Mouse (Mus musculus) megakaryocyte-erythroid progenitor cell, adult 5-6 weeks (primary cell): ENCODE data around the gene Abl2. TPM values are rescaled to one million over a fixed set of nuclear protein-coding genes. Genes with fewer than 3 reads are reported as not detected.

Experiments used
- ATAC-seq: replicated peaks from 2 replicates; pipeline ENCODE4 v1.8.0; 2016; ENCODE audit warnings: mild to moderate bottlenecking, inconsistent platforms; ENCODE audit not compliant: severe bottlenecking, poor library complexity, low FRiP score, low TSS enrichment
- total RNA-seq, 2 experiments: library from RNA; stranded (forward) in 1 of 2; stranded (reverse) in 1 of 2; fragments of 200-1000, 215-1000 nt in 1 of 2; fragments of >200 nt in 1 of 2; fragmentation: Nextera tagmentation in 1 of 2; gene quantifications; 2 replicates each; pipeline ENCODE4 v1.2.3; 2014 to 2017

The Abl2 gene
- total RNA-seq, 2 experiments from 2014 or later = 14.2 to 15.2 TPM

DNA sequence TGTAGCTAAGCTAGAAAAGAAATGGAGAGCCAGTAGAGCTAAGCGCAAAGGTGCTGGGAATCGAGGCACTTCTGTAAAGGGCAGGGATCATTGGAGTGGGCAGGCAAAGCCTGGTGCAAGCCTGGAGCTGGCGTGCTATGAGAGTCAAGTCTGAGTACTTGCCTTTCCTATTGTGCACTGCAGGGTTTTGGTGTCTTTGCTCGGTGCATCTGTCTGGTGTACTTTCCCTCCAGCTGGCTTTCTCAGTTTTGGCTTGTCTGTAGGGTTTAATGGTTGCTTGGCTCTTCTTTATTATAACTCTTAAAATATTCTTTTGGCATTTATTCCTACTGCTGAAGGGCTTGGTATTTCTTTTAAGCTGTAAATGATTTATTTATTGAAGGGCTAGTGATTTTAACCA is 14.4 kb downstream of the Abl2 start:
- ATAC-seq = no peak

DNA sequence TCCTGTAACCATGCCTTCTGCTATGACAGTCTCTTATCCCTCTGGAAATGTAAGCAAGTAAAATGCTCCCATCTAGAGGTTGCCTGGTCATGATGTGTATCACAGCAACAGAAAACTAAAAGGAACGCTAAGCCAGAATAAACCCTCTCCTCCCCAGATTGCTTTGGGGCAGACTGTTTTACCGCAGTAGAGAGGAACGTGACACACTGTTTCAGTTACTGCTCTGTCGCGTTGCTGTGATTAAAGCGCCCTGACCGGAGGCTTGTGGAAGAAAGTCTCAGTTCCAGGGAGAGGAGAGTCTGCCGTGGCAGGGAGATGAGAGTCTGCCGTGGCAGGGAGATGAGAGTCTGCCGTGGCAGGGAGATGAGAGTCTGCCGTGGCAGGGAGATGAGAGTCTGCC is 22.6 kb downstream of the Abl2 start:
- no peak for ATAC-seq

DNA sequence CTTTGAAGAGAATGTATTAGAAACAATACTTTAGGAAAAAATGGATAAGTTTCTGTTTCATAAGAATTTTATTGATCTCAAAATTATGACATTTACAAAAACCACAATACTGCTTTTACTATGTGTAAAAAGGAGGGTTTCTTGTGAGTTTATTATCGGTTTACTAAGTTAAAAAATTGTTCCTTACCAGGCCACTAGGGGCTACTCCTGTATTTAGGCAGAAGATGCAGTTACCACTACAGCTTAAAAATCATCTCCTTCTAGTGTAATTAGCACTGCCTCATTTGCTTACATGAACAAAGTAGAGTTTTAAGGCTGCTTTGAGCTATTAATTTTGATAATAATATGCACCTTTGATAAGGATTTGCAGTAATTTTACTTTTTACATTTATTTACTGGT is 25.6 kb downstream of the Abl2 start:
- ATAC-seq = peak; percentile 72

DNA sequence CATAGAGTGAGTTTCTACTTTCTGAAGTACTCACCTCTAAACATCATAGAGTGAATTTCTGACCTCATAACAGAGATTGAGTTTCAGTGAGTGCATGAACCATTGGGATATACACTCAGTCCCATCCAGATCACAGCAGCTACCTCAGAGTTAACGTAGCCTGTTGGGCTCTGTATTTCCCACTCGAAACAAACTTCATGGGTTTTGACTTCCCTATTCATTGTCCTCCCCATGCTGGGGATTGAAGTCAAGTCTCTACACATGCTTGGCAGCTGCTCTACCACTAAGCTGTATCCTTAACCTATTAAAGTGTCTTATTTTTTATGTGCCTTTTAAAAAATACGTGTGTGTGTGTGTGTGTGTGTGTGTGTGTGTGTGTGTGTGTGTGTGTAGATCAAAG is 26.9 kb downstream of the Abl2 start:
- ATAC-seq = no peak

GRCm38 (mm10) chr1:156589811-156590305 is 31.3 kb downstream of the Abl2 start:
- ATAC-seq = no peak

DNA sequence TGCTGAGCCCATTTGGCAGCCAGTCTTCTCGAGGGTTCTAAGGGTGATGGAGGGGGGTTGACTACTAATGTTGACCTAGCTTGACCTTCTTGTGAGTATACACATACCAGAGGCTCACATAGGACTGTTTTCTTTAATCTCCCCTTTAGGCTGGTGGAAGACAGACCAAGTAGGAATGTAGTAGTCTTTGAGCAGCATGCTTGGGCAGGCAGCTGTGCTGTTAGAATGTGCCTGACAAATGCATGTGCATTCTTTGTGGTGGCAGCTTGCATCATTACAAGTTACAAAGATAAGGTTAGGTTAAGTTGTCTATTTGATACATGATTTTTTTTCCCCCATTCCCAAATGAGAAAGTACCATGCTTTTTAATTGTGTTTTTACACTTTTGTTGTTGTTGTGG is 31.8 kb downstream of the Abl2 start:
- ATAC-seq = no peak

- ATAC-seq = no peak
Measured at GRCm38 (mm10) chr1:156593267-156593666, 34.7 kb downstream of the Abl2 start.

- no peak for ATAC-seq
Measured at GRCm38 (mm10) chr1:156597089-156597488, 38.5 kb downstream of the Abl2 start.

DNA sequence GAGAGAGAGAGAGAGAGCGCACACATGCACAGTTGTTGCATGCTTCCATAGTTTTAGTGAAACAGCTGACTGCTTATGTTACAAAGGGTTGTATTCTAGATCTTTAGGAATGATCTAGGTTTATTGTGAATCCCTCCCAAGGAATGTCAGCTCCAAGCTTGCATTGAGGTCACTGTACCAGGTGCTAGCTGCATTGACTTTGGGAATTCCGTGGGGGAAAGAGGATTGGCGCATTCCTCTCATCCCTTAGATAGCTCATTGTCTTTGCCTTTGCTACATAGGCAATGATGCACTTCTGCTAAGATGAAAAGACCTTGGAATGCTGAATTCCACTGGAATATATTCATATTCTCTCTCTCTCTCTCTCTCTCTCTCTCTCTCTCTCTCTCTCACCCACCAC is 44.0 kb downstream of the Abl2 start:
- ATAC-seq = no peak

DNA sequence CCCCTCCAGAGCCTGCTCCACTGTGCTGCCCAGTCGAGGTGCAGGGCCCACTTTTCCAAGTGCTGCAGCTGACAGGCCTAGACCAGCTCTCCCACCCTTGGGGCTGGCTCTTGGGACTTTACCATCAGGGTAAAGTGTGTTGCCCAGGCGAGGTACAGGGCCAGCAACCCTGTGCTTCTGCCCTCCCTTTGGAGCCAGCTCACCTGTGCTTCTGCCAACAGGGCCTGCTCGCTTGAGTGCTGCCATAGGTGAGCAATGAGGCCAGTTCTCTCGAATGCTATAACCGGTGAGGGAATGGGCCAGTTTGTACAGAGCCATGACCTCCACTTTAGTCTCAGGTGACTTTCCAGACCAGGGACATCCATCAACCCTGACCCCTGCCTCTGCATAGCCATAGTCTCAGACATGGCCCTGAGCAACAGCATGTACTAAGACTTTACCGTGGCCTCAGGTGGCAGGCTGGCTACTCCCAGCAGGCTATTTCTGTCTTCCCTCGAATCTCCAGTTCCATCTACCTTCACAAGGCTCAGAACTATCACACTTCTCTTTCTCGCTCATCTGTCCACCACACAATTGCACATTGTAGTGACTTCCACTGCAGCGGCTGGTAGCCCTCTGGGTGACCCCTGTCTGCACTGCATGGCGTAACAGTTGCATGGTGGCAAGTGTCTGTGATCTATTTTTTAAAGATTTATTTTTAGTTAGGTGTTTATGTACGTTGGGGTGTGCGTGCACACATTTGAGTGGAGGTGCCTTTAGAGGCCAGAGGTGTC is 46.7 kb downstream of the Abl2 start:
- ATAC-seq = no peak

GRCm38 (mm10) chr1:156605940-156606339 is 47.4 kb downstream of the Abl2 start:
- ATAC-seq = no peak

DNA sequence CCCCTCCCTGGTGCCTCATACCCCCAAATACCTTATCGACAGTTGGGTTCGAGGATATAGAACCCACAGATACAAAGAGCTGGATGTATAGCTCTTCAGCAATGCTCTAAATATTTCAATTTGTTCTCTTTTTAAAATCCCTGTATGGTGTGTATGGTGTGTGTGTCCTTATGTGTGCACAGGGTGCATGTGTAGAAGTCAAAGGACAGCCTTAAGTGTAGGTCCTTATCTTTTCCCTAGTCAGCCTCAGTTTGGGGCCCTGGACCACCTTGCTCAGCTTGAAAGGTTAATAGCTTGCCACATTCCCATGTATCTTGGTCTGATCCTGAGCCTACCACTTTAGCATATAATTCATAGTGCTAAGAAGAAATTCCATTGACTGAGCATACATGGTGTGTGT is 49.9 kb downstream of the Abl2 start:
- ATAC-seq = no peak

DNA sequence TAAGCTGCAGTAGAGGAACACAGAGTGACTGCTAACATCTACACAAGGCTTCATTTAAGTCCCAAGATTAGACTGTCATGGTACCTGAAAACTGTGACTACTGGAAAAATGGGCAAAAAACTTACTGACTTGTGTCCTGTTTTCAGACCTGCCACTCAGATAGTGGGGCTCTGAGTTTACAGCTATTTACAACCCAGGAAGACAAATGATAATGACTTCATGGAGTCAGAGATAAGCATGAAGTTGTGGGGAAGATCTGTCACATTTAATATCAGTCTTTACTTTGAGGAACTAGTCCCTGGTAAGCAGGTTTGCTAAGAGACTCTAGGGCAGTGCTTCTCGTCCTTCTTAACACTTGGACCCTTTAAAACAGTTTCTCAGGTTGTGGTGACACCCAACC is 51.7 kb downstream of the Abl2 start:
- ATAC-seq = peak; percentile 39; the same call in 1 of the 2 replicates

DNA sequence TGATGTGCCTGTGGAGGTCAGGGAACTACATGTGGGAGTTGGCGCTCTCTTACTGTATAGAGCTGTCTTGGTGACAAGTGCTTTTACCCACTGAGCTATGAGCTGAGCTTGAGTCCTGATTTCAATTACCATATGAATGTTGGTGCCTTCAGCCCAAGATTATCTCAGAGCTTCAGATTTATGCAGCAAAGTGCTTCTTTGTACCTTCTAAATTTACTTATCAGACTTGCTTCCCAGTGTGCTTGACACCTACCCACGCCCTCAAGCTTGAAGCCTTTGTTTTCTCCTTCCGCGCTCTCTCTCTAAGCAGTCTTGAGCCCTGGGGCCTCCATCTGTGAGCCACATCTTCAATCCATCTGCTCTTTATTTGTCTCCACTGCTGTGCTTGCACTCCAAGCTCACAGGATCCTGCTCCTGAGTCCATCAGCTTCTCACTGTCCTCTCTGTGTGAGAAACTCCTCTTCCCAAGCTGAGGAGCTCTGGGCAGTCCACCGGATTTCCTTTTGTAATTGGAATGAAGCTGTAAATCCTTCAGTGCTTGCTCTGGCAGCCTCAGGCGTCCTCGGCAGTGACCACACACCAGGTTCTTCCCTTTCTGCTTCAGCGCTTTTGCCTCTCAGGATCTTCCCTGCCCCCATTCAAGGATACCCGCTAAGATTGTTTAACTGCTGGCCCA is 55.4 kb downstream of the Abl2 start:
- no peak for ATAC-seq

GRCm38 (mm10) chr1:156614710-156615109 is 56.1 kb downstream of the Abl2 start:
- no peak for ATAC-seq

DNA sequence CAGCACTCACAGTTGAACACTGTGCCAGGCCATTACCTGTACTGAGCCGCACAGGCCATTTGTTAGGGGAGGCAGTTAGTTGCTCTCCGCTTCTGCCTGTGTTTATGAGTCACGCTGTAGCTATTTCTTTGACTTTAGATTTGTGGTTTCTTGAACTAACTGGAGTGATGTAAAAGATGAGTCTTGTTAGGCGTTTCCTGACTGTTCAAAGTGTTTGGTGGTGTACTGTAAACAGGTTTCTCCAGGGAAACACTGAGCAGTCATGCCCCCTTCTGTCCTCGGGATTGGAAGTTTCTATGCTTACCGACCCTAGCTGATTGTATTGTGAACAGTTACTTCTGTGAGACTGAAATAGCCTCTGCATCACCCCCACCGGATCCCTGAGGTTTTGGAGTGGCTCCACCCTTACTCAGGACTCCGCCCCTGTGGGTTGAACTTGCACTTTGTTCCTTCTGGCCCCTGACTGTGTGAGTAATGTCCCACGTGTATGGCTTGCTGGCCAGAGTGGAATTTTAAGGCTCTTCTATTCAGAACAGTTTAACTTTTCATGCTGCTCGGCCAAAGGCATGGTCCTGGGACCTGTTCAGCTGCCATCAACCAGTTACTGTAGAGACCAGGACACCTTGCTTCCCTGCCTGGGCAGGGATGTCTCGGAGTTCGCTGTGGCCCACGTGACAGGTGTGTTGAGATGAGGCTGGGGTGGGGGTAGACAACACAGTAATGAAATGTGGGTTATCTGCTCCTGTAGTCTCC is 57.0 kb downstream of the Abl2 start:
- ATAC-seq = peak; percentile 88

DNA sequence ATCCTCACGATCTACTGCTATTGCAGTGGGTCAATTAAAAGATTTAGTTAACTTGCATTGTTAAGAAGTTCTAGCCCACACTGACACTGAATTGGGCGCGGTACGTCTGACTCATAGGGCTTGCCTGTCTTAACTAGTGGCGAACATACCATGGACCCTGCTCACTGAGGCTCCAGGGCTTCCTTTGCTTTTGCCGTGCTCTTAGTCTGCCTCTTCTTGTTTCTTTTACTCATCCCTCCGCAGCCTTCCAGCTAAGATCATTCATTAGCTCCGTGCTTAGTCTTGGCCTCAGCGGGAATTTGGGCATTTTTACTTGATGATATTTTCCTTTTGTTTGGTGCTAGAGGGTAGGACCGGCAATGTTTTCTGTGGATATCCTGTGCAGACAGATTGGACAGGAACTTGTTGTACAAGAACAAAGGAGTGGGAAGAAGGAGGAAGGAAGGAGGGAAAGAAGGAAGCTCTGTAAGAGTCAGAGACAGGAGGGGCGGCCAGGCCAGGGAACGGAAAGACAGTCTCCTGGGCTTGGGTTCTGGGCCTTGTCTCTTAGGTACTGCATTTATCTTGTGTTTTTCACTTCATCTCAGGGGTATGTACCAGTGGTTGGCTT is 58.5 kb downstream of the Abl2 start:
- peak; percentile 40; the same call in 1 of the 2 replicates for ATAC-seq

- ATAC-seq = no peak
Measured at GRCm38 (mm10) chr1:156617811-156618210, 59.2 kb downstream of the Abl2 start.

GRCm38 (mm10) chr1:156620292-156620909 is 61.8 kb downstream of the Abl2 start:
- ATAC-seq = no peak
